Mouse (Mus musculus): ENCODE measurements around the gene Pcbp3.
A peak's percentile ranks its signal among the peaks of the same experiment; 100 is the strongest.

Pcbp3 gene

DNA sequence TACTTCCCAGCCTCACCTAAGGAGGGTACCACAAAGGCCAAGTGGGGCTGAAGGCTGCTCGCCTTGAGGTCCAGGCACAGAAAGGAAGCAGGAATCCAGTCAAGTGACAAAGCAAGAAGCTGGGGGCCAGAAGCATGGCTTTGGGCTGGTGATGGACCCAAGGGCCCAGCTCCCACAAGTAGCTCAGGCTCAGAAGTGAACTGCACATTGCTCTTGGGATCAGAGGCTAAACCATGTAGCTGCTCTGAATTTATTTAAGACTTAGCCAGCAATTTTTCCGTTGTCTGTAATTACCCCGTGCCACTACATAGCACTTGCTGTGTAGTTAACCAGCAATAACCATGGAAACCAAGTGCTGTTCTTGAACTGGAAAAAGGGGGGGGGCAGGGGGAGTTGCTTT, 117.3 kb downstream of the Pcbp3 start:
- DNase-seq (ENCODE audit: low spot score) = no peak

- DNase-seq (ENCODE audit: low spot score) = no peak
Observed at GRCm38 (mm10) chr10:76842087-76842486, 119.6 kb downstream of the Pcbp3 start.

DNA sequence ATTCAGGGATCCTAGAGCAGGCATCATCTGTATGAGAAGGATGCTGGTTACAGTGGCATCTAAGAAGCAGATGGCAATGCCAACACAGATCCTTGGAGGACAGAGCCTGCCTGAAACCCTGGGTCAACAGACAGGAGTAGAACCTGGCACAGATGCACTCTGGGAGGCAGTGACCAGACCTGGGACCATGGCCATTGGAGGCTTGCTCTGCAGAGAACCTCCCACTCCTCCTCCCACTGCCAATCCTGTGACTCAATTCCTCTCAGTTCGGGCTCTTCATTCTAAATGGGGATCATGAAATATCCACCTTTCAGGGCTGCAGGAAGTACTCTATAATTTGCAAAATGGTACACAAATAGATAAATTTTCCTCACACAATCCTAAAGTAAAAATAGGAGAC, 120.5 kb downstream of the Pcbp3 start:
- no peak for DNase-seq (ENCODE audit: low spot score)

GRCm38 (mm10) chr10:76840566-76840965, 121.1 kb downstream of the Pcbp3 start:
- DNase-seq (ENCODE audit: low spot score) = no peak

- peak; percentile 67 for DNase-seq (ENCODE audit: low spot score)
Observed at GRCm38 (mm10) chr10:76835497-76836357, 126.0 kb downstream of the Pcbp3 start.

DNA sequence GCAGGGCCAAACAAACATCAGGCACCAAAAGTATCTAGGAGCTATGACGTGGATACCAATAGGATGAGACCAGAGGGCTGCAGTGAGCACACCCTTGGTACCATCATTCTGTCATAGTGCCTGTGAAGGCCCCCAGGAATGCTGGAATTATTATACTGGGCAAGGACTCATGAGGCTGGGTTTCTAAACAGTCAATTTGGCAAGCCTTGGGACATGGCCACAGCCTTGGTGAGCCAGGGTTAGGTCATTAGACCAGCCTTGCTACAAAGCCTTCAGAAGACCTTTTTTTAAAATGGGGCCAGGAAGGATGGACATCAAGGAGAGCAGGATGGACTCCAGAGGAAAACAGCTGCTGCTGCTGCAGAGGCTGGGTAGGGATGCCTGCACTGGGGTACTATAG, 128.8 kb downstream of the Pcbp3 start:
- no peak for DNase-seq (ENCODE audit: low spot score)

- no peak for DNase-seq (ENCODE audit: low spot score)
Observed at GRCm38 (mm10) chr10:76831915-76832314, 129.8 kb downstream of the Pcbp3 start.

- no peak for DNase-seq (ENCODE audit: low spot score)
Observed at GRCm38 (mm10) chr10:76831151-76831550, 130.5 kb downstream of the Pcbp3 start.

GRCm38 (mm10) chr10:76828936-76829335, 132.8 kb downstream of the Pcbp3 start:
- no peak for DNase-seq (ENCODE audit: low spot score)

GRCm38 (mm10) chr10:76822698-76823097, 139.0 kb downstream of the Pcbp3 start:
- no peak for DNase-seq (ENCODE audit: low spot score)

DNA sequence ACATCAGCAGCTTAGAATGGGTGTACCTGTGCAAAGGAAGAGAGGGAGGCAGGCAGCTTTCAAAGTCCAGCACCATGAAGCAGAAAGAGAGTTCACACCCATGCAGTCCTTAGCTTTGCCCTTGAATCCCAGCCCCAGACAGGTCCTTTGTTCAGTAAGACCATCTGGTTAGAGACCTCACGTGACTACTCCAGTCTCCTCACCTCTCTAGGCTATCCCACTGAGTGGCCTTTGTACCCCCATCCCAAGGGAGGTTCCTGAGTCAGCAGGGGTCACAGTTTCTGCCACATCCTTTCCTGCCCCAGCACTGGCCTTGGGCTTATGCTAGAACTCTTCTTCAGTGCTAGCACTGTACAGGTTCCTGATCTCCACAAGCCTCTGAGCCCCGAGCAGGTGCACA, 142.4 kb downstream of the Pcbp3 start:
- no peak for DNase-seq (ENCODE audit: low spot score)

- DNase-seq (ENCODE audit: low spot score) = no peak
Observed at GRCm38 (mm10) chr10:76818337-76818736, 143.3 kb downstream of the Pcbp3 start.

DNA sequence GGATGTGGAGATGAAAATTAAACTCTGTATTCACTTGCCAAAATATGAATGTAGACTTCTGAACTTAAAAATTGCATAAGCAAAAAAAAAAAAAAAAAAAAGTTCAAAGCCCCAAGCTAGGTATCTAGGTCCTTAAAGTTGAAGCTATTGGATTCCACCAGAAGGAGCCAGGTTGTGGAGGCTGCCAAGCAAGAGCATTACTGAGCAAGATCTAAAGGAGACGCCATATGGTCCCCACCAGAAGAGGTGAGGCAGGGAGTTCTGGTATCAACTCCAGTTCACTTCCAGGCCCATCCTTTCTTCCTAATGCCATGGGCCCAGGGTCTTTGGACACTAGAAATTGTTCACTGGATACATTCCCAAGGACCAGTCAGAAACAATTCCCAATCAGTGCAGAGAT, 144.8 kb downstream of the Pcbp3 start:
- no peak for DNase-seq (ENCODE audit: low spot score)

GRCm38 (mm10) chr10:76816436-76816835, 145.3 kb downstream of the Pcbp3 start:
- DNase-seq (ENCODE audit: low spot score) = no peak

GRCm38 (mm10) chr10:76815481-76815880, 146.2 kb downstream of the Pcbp3 start:
- DNase-seq (ENCODE audit: low spot score) = no peak

DNA sequence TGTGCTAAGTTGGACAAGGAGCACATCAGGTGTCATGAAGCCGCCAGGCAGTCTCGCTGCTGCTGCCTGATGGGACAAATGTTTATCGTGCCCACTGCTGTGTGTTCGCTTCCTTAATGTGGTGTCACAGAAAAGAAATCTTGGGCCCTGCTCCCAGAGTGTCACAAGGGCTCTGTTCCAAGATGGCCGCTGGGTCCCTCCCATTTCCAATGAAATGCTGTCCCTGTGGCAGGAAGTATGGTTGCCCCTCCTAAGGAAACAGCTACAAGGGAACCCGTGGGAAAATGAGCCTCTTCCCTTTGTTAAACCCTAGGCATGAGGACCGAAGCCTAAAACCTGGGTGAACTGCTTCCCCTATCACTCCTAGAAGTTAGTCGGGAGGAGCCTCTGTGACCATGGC, 146.9 kb downstream of the Pcbp3 start:
- DNase-seq (ENCODE audit: low spot score) = no peak

- no peak for DNase-seq (ENCODE audit: low spot score)
Observed at GRCm38 (mm10) chr10:76809916-76810660, 151.6 kb downstream of the Pcbp3 start.

DNA sequence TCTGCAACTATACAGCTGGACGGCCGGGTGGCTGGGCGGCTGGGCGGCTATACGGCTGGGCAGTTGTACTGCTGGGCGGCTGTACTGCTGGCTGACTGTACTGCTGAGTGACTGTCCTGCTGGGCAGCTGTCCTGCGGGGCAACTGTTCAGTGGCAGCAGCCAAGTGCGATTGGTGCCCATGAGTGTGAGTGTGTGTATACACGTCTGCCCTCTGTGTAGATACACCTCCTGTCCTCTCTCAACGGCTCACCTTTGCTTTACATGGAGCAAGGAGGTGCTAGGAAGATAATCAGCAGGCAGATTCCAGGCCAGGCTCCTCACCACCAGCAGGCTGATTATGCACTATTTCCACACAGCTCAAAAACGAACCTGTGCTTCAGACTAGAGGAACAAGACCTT, 152.2 kb downstream of the Pcbp3 start:
- no peak for DNase-seq (ENCODE audit: low spot score)

- DNase-seq (ENCODE audit: low spot score) = no peak
Observed at GRCm38 (mm10) chr10:76808446-76809400, 153.0 kb downstream of the Pcbp3 start.

DNA sequence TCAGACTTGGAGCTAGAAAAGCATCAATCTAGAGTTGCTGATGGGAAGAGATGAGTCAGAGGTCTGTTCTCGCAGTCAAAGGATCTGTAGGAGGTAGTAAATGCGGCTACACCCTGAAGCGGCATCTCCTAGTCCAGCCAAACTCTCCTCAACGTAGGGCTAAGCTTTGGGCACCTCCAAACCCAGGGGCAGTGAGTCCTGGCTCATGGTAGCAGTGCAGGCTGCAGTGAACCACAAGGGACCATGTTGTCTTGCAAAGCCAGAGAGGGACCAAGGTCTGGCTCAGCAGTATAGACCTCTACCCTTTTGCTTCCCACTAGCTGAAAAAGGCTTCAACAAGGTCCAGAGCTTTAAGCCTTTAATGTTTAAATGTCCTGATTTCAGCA, 159.2 kb downstream of the Pcbp3 start:
- DNase-seq (ENCODE audit: low spot score) = no peak

DNA sequence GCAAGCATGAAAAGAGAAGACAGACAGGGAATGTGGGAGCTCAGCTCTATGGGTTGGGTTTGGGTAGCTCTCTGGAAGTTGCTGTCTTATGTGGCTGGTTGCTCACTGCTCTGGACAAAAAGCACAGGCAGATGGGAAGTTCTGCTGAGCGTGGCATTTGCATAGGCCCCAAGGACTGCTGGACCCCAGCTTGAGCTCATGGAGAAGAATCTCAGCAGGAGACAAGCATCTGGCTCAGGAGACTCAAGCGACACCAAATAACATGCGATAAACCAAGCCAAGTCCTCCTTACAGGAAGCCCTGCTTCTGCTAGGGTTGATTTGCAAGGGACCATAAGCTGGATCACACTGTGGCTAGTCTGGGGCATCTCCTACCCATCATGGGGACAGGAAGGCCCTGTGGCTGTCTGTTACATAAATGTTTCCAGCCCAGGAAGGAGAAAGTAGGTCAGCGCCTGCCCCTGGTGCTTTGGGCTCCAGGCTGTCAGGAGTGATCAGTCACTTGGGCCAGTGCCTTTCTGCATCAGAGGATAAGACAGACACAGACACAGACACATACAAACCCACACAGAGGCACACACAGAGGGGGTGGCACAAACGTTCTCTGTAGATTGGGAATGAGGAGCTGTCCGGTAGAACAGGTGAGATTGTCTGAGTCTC, 159.7 kb downstream of the Pcbp3 start:
- no peak for DNase-seq (ENCODE audit: low spot score)

GRCm38 (mm10) chr10:76801237-76801641, 160.4 kb downstream of the Pcbp3 start:
- no peak for DNase-seq (ENCODE audit: low spot score)
